Mouse (Mus musculus): Measurements from ENCODE around the gene Kpna6.
A peak's percentile ranks its signal among the peaks of the same experiment; 100 is the strongest.
"Not testable (repeated sequence)": the region's sequence is repeated elsewhere in the genome, so short reads cannot be mapped to it uniquely, and the experiment has no call there.

Kpna6 gene

DNA sequence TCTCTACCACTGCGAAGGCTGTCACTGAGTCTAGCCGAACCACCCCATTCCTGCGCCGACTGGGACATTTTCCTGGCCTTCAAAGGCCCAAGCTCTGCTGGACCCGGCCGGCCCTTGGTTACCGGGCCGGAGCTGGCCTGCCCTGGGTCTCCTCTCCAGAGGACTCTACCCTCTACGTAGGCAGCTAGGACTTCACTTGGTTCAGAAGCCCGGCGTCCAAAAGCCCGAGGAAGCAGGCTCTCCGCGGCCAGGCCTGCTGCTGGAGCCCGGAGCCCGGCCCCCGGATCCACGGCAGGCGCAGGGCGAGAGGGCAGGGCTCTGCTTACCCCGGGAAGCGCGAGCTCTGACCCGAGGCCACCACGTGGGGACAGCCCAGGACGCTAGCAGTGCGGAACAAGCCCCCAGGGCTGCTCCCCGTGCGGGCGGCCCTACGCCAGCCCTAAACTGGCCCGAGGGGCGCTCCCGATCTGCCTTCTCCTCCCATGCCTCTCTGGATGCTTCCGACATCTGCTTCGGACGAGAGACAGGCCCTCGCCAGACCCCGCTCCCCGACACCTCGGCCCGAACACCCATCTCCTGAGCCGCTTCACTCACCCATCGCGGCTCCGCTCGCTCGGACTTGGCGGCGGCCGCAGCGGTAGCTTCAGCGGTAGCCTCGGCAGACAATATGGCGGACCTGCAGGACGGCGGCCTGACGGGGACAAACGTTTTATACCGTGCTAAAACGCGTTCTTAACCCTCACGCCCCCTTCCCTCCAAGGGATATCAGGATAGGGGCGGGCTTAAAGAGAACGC lies at the start of gene Kpna6:
Gene Kpna6 (minus strand): TSS at position 685 of the 795 bp plus-strand sequence.
- DNase-seq = peak; percentile 95

DNA sequence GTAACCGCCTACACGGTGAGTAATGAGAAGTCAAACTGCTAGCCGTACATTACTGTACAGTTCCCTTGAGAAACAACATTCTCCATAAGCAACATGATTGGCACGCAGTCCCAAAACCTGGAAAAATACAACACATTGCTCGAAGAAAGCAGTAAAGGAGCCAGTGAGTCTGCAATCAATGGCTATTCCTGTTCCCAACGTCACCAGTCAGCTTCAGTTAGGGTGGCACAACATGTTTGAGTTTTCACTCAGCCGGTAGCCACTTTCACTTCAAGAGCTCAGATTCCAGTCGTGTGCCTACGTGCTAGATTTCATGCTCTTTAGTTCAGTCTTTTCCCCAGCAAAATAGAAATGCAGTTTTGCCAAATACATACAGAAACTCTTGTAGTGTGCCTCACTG lies 43.7 kb upstream of the Kpna6 start:
- no peak for DNase-seq

DNA sequence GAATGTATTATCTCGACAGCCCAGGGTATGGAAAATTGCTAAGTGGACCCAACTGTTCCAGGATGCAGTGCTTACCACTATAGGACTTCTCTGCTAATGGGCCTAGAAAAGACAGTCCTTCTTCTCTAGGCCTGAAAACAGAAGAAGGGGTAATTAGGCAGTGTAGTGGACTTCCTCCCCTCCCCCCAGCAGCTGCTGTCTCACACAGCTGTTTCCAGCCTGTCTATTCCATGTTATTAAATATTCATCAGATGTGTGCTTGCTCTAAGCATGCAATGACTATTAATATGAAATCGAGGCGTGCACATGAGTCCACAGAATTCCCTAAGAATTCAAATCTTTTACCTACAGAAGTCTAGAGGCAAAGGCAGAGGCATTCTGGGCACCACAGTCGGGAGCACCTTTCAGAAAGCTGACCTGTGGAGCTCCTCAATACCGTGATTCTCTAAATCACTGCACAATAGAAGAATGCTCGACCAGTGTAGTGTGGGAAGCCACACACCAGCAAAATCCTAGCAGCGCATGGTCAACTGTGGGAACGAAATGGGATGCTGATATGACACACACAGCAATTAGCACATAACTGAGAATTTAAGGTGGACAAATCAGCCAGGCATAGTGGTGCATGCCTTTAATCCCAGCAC lies 37.0 kb upstream of the Kpna6 start:
- no peak for DNase-seq

DNA sequence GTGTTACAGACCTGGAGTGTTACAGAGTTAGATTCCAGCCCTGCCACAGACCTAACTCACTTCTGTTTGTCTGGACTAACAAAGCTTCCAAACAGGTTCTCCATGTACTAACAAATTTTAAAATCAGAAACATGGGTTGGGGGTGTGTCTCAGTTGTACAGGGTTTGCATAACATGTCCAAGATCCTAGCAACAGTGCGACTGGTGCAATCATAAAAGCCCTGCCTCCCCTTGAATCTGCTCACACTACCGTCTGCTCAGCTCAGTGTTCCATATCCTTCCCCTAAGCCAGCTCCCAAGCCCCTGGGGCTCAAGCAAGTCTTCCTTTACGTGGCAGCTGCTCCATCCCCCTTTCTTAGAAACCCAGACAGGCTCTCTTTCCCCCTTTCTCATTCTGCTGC lies 34.2 kb upstream of the Kpna6 start:
- DNase-seq = no peak

DNA sequence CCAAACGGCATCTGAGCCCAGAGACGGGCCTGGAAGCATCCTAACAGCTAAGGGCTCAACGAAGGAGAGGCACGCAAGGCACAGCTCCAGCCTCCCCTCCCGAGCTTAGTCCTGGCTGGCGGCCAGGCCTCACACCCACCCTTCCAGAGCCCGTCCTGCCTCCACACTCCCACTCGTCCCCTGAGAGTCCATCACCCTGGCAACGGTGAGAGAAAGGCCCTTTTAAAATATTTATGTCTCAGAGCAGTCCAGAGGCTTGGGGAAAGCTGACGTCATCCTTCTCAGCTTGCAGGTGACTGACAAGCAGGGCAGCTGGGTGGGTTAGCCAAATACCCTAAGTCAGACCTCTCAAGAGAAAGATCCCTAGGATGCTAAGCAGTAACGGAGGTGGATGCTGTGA lies 29.9 kb upstream of the Kpna6 start:
- DNase-seq = no peak

DNA sequence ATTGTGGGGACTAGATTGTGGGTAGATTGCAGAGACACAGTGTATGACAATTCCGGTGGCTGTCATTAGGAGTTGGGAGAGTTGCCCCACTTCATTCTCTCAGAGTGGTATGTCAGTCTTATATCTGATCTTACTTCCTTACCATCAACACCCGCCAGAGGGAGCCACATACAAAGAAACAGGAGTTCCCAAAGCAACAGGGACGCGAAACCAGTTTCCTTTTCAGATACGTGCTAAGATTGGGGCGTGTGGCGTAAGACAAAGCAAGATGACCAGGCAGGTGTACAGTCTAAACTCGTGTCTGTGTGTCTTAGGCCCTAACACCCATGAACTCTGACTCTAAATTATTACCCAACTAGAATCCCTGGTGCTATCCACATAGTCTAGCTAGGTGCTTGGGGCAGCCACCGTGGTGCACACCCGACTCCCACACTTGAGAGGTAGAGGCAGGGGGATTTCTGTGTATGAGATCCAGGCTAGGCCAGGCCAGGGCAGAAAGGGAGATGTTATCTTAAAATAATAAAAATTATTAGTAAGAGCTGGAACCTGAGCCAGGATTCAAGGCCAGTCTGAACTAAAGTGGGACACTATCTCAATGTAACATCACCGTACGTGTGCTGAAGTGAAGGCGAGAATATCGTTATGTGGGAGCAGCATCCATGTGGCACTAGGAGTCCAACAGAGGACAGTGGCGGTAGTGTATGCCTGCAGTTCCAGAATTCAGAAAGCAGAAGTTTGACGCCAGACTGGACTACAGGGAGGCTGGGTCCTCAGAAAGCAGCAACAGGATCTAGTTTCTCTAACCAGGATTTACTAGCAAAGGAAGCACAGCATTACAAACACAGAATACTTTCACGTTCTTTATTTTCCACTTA lies 29.2 kb upstream of the Kpna6 start:
- DNase-seq = peak; percentile 87

DNA sequence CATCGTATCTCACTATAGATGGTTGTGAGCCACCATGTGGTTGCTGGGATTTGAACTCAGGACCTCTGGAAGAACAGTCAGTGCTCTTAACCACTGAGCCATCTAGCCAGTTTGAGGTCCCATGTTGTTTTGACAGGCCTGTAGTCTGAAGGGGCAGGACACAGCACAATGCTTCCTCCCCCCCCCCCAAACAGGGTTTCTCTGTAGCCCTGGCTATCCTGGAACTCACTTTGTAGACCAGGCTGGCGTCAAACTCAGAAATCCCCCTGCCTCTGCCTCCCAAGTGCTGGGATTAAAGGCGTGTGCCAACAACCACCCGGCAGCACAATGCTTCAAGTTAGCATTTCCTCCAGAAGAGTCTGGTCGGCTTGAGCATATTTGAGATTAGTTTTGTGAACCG lies 28.1 kb upstream of the Kpna6 start:
- not testable (repeated sequence) for DNase-seq

DNA sequence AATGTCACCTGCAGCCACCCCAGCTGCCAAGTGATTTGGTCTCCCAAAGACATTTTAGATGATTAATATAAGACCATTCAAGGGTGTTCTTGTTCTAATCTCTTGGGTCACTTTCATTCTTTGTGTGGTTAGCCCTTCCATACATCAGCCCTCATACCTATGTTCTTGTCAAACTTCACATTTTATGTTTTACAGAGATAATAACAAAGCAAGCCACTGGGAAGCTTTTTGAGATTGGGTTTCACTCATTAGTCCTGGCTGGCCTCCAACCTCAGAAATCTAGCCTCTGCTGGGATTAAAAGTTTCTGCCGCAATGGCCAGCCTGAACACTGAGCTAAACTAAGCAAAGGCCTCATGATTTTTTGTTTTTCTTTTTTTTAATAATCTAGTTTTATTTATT lies 27.6 kb upstream of the Kpna6 start:
- DNase-seq = no peak

DNA sequence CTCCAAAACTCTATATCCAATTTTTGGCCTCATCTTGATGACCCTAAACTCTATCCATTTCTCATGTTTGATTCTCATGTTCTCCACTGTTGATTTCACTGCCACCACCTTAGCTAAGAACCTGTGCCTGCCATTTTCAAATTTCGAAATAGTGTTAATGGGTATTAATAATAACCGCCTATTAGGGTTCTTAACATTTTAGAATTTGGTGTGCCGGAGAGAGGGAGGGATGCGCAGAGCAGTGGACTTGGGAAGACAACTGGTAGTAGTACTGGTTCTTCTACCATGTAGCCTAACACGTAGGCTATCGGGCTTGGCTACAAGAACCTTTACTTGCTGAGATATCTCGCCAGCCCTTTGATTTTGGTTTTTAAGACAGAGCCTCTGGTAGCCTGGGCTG lies 24.6 kb upstream of the Kpna6 start:
- DNase-seq = no peak

DNA sequence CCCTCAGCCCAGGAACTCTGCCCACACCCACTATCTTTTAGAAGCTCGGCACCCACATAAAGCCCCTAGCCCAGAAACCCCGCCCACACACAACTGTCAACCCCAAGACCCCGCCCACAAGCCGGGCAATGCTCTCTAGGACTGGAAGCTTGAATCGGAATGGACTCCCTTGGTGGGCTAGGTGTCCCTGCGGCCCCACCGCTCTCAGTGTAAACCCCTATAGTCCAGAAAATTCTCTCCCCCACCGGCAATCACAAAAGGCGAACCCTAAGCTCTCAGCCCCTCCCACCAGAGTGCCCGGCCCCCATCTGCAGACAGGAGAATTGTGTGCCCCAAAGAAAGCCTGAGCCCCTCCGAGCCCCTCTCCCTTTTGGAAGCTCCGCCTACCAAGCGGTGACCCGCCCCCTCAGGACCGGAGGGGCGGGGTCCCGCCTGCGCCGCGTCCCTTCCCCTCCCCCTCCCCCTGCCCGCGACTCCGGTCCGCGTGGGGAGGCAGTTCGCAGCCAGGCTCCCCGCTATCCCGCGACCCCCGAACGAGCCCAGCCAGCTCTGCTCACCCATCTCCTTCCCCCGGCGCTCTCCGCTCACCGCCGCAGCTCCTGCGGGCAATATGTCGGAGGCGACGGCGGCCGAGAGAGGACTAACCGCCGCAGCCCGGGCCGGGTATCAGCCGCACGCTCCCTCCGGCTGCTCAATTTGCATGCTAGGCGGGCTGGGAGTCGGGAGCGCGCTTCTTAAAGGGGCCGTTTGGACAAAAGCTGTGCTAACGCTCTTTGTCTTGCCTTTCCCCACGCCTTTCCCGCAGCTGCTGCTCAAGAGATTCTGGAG lies 23.8 kb upstream of the Kpna6 start, which contains the start of gene Tmem39b:
Gene Tmem39b (minus strand): TSS at position 681 of the 828 bp plus-strand sequence.
- DNase-seq = peak; percentile 92

DNA sequence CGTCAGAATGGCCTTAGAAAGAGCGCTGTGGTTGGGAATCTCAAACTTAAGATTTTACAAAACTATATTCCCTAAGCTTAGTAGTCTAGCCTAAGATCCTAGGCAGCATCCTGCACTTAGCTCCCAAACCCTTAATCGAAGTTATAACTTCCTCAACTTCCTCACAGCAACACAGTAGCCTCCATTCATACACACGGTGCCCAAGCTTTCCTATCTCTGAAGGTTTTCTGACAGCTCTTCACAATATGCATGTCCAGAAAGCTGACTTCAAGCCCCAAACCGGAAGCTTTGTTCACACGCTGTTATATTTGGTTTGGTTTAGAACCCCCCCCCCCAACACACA lies 23.2 kb upstream of the Kpna6 start:
- no peak for DNase-seq

DNA sequence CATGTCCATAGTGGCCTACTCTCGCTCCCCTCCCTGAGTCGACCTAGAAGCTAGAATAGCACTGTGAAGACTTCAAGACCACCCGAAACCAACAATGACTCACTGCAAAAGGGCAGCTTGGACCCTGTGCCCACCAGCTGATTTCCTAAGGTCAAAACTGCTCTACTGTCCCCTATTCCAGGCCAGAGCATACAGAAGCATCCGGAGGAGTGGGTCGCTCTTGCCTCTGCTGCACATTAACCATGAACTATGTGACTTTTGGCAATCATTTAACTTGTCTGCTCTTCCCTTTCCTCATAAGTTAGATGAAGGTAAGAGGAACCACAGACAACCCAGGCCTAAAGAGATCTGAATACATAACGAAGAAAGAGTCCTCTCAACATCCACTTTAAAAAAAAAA lies 12.0 kb upstream of the Kpna6 start:
- peak; percentile 45 for DNase-seq

DNA sequence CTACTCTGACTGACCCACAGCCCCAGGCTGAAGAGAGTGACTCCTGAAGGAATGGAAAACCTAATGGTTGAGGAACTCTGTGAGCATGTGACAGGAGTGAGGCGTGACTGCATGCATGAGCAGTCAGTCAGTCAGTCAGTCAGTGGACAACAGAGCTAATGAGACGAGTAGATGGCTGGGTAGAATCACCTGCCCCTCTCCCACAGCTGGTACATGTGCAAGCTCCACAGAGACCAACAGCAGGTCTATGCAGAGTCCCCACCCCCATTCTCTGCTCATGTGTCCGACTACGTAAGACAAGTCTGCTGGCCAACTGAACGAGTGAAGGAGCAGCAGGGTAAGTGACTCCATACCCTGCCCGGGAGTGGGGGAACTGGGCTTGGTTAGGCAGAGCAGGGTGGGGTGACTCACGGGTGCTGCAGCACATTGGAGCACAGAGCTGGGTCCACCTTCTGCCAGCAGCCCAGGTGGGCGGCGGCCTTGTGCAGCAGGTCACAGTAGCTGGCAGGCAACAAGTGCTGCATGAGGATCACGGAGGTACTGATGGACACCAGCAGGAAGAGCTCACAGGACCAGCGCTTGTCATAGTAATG lies 11.4 kb upstream of the Kpna6 start:
- peak; percentile 75 for DNase-seq

DNA sequence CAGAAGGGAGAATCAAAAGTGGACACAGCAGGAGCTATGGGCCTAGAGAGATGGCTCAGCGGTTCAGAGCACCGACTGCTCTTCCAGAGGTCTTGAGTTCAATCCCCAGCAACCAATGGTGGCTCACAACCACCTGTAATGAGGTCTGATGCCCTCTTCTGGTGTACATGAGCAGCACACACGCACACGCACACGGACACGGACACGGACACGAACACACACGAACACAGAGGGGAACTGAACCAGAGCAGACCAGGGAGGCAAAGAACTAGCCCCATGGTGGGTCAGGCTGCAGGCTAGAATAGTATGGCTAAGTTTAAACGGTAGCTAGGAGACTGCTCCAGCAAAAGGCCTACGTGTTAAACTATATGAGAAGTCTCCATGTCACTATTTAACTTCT lies 9.3 kb upstream of the Kpna6 start:
- no peak for DNase-seq

DNA sequence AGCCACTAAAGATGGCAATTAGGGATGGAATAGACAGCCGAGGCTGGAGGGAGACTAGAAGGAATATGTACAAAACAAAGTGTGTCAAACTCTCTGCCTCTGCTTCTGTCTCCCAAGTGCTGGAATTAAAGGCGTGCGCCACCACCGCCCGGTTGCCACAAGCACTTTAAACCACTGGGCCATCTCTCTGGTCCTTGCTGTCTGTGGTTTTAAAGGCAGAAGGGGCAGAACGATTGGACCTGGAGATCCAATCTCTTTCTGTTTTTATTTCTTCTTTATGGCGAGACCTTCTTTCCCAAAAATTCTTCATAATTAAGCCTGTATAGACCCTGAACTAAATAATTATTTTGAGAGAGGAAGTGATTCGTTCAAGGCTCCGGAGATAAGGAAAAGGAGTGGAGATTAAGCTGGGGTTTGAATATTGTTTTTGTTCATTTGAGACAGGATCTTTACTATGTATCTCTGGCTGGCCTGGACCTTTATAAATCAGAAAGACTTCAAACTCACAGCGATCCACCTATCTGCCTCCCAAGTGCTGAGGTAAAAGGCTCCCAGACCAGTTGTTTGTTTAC lies 397 bp upstream of the Kpna6 start:
- DNase-seq = no peak

DNA sequence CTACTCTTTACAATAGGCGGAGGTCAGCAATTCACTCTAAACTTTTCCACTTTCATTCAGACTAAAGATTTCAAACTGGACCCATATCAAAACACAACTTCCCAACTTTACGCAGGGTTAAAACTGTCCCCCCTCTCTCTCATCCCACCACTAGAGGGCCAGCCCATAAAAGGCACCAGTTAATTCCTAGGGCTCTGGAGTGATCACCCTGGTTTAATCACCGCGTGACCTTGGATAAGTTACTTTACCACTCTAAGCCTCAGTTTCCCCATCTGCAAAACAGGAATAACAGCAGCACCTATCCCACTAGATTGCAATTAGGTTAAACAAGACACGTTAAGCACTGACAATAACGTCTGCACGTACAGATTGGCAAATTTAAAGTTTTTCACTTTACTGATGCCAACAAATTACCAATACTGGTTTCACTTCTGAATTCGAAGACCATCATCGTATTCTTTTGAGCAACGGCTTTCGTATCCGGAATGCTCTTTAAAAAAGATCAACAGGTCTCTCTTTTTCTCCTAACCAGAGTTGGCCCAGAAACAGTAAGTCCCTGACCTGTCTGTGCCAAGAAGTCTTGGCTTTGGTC lies 980 bp downstream of the Kpna6 start:
- peak; percentile 55 for DNase-seq

DNA sequence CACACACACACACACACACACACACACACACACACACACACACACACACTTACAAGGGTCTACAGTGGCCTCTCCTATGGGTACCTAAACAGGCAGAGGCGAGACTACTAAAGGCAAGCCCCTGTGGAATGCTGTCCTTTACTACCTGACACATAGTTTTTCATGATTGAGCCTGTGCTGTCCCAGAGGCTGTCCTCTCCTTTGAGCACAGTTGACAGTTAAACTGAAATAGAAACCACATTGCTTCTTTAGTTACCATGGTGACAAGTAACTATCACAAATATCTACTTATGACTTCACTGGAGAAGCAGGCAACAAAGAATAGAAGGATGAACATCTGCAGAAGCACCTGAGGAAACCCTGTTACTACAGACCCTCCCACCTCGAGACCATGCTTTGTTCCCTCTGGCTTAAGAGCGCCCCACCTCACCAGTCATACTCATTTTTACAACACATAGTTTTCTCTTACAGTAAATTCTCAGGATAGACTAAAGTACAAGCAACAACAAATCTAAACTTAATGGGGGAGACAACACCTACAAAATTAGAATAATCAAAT lies 10.2 kb downstream of the Kpna6 start:
- no peak for DNase-seq

DNA sequence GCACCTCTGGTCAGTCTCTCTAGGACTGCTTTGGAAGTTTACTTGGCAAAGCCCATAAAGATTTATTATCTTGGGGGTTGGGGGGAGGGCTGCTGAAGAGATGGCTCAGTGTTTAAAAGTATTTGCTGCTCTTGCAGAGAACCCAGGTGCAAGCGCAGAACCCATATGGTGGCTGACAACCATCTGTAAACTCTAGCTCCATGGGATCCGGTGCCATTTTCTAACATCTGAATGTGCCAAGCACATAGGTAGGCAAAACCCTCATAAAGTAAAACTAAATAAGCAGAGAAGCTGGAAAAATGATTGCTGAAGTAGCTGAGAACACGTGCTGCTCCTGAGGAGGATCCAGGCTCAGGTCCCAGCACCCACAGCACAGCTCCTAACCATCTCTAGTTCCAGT lies 11.0 kb downstream of the Kpna6 start:
- DNase-seq = no peak

DNA sequence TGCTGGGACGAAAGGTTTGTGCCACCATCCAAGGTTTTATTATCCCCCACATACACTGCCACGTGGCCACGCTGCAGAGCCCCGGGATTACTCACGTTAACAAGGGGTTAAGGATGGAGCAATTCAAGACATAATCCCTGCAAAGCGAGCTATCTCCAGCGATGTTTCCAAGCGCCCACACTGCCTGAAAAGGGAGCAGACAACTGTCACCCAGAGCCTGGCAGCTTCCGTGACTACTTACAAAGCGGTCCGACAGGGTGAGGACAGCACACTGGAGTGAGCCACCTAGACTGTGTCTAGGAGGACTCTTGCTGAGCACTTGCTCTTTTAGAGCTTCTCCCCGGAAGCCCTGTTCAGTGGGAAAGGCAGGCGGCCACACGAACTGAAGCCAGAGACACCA lies 17.8 kb downstream of the Kpna6 start:
- no peak for DNase-seq

DNA sequence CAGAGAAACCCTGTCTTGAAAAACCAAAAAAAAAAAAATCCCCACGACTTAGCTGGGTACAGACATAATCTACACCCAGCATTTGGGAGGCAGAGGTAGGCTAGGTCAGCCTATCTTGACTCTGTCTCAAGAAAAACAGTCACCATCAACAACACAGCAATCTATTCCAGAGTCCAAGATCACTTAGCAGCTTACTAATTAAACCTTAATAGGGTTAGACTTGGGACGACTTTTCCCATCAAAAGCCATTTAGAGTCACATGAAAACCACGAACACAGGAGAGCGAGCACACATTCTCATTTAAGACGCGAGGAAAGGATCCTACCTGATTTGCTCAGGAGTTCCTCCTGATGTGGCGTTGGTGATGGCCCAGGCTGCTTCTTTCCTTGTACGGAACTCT lies 22.2 kb downstream of the Kpna6 start:
- DNase-seq = no peak

DNA sequence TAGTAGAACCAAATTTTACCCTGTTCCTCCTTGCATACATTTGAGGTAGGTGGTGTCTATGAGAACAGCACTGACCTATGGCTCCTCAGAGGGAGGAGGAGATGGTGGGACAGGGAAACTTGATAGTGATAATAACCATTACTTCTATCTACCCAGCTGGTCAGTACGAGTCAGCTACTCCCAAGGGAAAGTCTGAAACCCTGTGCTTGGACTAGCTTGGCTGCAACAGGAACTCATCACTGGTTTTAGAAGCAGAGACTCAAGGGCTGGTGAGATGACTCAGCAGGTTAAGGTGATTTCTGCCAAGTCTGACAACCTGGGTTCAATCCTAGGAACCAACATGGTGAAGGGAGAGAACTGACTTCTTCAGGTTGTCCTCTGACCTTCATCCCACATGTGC lies 23.9 kb downstream of the Kpna6 start:
- no peak for DNase-seq
